Mouse (Mus musculus) heart, adult 11 months (tissue): ENCODE measurements around the gene Uhrf2.

Experiments
- DNase-seq: peaks from one replicate; pipeline ENCODE4 v3.0.0; 2022

The Uhrf2 gene

DNA sequence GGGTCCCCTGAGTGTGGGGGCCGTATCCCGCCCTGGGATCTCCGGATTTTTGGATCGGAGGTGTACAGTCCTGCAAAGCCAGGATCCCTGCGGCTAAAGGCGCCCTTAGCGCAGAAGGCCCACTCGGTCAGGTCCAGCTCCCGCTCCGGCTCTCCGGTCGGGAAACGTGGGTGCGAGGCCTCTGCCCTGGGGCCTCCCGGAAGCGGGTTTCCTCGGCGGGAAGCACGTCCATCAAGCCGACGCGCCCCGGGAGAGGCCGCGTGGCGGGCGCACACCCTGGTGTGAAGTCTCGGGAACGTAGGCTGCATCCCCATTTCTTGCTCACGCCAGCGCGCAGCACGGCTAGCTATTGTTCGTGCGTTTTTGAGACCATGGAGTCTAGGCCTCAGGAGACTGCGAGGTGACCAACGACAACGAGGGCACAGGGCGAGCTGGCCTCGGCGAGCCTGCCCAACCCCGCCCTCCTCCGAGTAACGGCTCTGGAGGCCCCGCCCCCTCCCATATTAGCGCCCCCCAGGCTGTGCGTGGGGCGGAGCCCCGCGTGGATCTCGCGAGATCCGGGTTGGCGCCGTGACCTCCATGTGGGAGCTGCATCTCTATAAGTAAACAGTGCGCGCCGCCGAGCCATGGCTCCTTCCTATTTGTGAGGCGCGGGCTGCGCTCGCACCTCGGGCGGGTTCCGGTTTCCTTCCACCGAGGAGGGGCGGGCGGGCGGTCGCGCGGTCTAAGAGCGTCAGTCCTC, at the start of gene Uhrf2:
Gene Uhrf2 (plus strand): TSS at position 620 of the 742 bp plus-strand sequence.
- DNase-seq = peak; percentile 100

DNA sequence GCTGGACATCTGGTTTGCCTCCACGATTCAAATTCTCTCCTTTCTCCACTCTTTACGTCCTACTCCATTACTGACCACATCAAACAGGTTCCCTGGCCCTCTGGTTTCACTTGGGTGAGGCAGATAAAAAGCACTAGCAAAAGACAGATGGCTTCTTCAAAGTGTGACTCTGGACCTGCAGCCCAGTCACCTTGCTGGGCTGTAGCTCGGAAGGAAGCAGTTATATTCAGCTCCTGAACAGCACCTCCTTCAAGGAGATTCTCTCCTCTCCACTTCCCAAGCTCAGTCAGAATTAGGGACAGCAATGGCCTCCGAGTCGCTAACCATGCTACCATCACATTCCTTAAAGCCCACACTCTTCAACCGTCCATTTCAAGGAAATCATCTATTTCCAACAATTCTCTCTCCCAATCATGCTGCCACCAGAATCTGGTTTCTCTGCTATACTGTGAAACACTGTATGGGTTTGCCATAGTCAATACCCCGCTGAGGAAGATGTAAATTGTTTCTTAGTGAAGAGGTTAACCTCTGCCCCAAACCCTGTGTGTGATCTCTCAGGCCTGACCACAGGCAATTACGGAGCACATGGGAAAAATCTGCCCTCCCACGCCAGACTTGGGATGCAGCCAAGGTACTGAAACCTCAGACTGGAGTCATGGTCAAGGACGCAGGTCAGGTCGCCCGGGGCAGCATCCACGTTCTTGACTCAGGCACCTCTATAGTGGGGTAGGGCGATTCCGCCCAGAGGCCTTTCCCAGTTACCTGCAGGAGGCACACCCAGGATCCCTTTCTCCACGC, 45.9 kb upstream of the Uhrf2 start:
- DNase-seq = peak; percentile 89

DNA sequence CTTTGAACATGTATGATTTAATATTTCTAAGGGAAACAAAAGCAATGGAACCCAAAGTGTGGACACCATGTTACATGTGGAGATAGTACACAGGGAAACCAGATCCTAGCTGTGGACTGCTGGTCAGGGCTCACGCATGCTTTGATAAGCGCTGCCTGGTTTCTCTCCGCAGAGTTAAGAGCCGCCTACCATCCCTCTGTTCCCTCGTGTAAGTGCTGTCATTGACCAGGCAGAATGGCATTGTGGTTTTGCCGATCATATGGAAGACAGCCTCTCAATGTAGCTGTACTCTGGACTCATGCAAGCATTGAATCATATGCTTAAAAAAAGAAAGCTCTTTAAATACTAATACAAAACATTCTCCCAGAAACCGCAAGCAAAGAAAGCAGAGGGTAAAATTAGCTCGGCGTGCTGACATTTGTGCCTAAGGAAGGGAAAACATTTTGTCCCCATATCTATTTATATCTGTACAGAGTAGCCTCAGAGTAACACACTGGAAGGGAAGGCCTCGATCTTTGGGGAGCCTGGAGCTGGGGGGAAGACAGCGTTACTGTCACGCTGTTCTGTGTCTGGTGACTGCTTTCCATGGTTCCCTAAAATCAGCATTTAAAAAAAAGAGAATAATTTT, 43.7 kb upstream of the Uhrf2 start:
- peak; percentile 84 for DNase-seq

DNA sequence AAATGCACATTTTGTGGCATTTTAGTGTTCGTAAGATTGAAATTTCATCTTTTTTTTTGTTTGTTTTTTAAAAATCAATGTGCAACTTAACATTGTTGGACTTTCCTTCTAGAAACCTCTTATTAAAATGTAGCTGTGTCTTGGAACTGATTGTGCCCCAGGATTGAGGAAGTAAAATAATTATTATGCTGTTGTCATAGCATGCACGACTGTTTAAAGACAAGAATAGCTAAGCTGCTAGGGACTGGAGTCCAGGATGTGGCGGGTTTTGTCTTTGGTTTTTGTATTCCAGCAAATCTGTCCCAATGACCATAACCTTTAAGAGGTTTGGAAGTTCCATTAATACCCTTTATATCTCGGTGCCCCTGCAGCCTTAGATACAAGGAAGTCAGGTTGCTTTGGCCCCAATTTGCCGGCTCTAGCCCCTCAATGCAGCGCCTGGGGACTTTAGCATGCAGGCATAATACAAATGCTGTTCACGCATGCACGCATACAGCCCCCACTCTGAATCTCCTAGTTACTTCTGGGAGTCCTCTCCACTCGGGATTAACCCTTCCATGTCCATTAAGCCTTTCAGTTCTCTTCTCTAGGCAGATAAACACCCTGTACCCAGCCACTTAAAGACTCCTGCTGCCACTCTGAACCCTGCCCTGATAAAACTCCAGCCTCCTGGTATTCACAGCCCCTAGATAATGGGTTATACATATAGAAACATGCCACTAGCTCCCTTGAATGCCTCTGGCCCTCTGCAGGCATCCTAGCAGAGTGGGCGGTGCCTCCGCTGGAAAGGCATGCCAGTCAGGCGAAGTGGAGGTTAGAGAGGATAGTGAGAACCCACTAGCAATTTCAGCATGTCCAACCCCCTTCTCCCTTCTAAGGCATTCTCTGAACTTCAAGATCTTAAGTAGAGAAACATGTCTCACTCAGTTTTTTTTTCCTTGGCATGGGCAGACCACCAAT, 29.6 kb upstream of the Uhrf2 start:
- DNase-seq = peak; percentile 72

DNA sequence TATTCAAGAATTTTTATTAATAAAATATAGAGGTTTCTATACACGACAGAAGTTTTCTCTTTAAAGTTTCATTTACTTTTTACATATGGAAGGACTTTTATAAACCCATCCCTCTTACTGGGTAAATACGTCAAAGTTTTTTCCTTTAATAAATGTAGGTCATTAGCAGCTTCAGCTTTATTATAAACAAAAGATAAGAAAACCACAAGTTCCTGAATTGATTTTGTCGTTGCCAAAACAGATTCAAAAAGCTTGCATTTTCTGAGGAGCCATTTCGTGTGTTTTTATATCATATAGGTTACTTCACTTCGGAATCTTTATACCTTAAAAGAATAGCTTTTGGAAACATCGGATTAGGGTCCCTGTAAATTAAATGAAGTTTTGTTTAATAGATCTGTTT, 28.8 kb upstream of the Uhrf2 start:
- DNase-seq = no peak

DNA sequence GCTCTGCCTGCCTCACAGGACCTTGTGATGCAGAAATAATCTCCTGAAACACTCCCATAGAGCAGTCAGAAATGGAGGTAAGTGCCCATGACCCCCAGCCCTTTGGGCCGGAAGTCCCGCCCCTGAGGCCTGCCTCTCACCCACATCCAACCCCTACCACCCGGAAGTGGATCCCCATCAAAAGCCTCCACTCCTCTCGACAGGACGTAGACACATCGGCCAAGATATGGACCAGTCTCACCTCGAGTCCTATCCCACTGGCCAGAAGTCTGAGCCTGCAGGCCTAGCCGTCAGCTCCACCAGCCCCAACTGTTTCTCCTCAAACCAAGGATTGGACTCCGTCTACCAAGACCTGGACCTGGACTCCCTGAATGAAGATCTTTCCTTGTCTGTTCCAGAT, 26.7 kb upstream of the Uhrf2 start, which contains the start of gene Trpd52l3:
Gene Trpd52l3 (plus strand): TSS at position 170 of the 400 bp plus-strand sequence.
- peak; percentile 88 for DNase-seq

DNA sequence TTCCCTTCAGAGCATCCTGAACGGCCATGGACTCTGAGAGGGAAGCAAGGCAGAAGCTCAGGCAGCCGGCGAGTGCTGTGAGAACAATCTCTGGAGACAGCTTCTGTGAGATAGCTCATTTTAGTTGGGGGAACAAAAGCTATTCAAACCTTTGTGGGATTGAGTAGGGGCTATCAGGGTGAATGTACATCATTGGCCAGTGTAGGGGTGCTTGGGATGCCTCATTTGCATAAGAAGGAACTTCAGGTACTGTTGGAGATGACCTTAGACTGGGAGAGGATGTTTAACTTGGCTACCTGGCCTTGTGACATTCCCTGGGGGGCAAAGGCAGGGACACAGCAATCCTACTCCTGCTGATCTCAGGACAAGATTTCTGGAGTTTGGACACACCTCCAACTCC, 23.9 kb upstream of the Uhrf2 start:
- peak; percentile 54 for DNase-seq

DNA sequence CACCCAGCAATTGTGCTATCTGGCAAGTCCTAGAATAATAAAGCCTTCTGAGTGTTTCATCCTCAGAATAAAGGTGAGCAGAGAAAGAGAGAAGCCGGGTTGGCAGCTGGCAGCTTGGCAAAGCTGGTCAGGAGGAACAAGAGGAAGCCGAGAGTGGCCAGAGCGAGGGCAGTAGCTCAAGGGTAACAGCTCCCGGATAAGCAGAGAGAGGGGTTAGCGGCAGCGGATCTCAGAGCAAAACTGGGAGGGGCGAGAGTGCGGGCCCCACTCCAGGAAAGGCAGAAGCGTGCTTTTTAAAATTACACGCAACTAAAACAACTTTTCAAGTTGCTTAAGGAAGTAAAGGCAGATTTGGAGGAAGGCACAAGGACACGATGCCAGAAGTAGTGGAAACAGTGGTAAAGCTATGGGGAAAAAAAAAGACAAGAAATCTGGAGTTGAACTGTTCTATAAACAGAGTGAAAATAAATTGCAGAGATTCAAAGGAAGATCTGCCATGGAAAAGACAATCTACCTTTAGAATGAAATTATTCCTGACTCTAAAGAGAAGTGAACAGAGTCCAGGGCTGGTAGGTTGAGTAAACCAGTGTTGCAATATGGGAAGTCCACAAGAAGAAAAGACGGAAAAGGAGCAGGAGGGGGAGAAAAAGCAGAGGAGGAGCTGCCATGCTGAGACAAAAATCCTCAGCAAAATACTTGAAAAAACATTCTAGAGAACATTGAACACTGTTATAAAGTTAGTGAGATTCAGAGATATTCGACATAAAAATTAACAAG, 19.6 kb upstream of the Uhrf2 start:
- peak; percentile 85 for DNase-seq

DNA sequence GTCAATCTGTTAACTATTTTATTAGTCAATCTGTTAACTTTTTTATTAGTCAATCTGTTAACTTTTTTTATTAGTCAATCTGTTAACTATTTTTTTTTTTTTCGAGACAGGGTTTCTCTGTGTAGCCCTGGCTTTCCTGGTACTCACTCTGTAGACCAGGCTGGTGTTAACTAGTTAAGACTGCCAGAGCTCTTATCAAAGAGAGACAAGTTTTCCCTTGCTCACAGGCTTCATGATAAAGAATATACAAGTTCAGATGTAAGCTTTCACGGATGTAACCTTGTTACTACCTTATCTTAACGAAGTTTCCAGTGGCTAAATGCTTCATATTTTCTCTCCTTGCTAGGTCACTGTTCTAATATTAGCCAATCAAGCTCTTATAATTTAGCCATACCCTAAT, 16.0 kb upstream of the Uhrf2 start:
- no peak for DNase-seq

DNA sequence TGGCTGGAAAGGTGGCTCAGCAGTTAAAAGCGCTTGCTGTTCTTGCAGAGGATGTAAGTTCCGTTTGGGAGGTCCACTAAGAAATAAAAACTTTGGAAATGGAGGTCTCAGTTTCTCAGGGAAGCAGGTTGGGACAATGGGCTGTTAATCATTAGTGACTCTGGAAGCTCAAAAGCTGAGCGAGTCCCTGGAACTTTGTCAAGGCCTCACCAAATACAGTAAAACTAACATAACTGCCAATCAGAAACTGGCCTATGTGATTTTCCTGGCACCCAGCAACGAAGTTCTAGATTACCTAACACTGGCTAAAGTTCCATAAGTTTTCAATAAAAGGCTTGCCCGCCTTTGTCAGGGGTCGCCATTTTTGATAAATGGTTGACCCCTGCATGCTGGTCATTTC, 14.2 kb upstream of the Uhrf2 start:
- peak; percentile 56 for DNase-seq

DNA sequence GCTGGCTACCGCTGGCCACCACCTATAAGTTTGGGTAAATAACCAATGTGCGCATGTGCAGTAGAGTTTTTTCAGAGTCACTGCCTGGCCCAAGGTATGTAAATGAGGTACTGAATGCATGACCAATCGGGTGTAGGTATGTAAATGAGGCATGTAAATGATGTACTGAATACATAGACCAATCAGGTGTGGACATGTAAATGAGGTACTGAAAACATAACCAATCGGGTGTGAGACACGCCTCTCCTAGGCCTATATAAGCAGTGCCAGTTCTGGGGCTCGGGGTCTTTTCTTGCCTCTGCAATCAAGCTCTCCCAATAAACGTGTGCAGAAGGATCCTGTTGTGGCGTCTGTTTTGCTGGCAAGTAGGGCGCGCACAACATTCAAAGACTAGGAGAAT, 6.9 kb upstream of the Uhrf2 start:
- peak; percentile 19 for DNase-seq

DNA sequence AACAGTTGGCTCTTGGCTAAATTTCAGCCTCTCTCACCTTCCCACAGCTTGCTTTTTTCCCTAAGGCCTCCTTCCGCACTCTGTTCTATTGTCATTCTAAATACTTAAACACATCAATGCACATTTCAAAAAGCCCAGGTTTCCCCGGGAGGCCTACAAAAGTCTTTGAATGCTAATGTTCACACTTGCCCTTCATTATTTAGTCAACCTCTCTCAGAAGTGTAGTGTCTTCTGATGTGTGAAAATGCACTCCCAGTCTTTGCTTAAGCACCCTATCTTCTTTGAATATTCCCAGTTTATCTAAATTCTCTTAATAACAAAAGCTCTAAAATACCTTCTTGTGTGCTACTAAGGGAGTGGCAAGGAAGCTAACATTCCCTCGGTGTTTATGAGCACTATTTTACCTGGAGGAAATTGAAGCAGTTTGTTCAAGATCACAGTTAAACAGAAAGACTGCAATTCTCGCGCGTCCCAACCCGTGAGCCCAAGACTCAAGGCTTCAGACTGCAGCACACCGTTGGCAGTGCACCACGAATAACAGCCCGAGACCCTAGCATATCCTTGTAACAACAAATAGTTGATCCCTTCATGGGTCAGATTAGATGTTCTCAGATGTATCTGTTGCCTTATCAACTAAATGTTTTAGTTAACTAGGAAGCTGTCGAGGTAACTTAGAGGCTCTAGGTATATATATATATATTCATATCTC, 1.2 kb upstream of the Uhrf2 start:
- no peak for DNase-seq

DNA sequence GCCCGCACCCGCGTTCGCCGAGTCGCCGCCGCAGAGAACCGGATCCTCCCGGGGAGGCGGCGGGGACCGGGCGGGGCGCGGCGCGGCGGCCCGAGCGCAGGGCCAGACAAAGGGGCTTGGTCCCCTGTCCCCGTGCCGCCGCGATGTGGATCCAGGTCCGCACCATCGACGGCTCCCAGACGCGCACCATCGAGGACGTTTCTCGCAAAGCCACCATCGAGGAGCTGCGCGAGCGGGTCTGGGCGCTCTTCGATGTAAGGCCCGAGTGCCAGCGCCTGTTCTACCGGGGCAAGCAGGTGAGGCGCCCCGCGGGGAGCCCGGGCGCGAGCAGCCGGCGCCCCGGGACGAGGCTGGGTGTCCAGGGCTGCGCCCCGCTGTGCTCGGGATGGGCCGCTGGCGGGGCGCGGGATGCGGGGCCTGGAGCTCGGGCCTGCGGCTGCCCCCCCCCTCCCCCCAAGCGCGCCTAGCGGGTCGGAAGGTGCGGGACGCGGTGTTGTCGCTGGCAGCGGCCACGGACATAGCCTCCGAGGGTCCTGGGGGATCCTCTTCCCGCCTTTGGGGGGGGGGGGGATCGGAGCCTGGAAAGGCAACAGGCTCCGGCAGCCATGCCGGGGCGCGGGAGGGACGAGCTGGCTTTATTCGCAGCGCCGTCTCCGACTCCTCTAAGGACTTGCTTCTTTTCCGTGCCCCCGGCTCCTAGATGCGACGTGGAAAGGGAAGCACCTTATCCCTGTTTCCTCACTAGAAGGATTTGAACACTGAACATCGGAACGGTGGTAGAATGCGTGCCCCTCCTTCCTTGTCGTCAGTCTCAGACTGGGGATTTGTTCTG, 539 bp downstream of the Uhrf2 start:
- DNase-seq = no peak

DNA sequence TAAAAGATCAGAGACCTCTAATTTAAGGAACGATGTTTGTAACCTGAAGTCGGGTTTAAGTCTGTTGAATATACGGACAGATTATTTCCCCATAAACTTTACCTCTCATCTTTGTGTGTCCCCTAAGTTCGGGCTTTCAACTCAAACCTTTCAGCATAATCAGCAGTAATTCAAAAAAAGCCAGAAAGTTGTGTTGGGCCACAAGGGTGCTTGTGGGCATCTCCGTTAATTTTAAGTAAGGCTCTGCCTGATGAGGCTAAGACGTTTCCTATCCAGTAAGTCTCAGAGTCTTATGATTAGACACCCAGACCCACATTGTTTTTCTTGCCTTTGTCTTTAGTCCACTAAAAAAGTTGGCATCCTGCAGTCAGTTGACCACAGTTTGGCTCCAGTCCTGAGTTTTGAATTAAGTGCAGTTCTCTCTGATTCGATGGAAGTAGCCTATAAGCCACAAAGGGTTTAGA, 1.2 kb downstream of the Uhrf2 start:
- peak; percentile 81 for DNase-seq

DNA sequence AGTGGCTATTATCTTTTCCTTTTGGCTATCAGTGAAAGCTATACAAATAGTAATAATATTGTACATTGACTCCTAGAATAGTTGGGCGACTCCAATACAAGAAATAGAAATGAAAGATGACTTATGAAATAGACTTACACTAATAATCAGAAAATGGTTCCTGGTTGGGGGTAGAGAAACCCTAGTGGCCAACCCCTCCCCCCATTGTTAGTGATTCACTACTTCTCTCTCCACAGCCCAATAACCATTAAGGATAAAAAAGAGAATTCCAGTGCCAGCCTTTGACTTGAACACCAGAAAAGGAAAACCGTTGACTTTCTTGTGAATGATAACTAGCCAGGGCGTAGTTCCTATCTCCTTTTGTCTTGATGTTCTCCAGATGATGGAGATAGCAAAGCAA, 1.9 kb downstream of the Uhrf2 start:
- no peak for DNase-seq

DNA sequence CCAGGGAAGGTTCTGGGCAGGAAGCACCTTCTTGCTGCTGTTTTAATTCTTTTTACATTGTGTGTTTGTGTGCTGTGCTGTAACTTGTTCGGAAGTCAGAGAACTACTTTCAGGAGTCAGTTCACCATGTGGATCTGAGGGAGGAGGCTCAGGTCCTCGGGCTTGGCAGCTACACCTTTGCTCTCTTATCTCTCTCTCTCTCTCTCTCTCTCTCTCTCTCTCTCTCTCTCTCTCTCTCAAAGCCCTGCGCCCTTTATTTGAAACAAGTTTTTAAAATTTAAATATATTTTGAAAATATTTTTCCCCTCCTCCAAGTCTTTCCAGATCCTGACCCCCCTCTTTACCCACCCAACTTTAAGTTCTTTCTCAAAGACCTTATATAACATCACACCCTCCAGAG, 5.0 kb downstream of the Uhrf2 start:
- no peak for DNase-seq

DNA sequence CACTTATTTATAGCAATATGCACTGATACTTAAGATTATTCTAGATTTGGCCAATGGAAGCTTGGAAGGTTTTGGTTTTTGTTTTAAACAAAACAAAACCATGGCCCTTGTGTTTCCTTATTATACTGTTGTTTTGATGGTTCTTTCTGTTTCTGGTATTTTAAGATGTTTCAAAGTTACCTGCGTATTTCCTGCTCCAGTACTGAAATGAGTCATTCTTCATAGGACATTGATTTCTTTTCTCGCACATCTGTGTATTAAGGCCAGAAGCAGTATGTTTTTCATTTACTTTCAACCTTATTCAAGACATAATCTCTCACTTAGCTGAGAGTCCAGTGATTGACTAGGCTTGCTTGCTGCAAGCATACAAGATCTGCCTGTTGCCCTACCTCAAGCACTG, 13.4 kb downstream of the Uhrf2 start:
- DNase-seq = no peak

DNA sequence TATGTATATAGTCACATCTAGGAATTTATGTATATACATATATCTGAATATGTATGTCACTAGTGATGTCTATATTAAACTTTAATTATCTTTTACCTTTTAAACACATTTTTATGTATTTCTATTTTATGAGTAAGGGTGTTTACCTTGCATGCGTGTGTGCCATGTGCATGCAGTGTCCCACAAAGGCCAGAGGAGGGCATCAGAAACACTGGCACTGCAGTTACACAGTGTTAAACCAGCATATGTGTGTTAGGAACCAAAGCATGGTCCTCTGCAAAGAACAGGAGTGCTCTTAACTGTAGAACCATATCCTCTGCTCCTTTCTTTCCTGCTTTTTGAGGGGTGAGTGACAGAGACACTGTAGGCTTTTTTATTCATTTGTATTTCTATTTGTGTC, 14.3 kb downstream of the Uhrf2 start:
- no peak for DNase-seq

DNA sequence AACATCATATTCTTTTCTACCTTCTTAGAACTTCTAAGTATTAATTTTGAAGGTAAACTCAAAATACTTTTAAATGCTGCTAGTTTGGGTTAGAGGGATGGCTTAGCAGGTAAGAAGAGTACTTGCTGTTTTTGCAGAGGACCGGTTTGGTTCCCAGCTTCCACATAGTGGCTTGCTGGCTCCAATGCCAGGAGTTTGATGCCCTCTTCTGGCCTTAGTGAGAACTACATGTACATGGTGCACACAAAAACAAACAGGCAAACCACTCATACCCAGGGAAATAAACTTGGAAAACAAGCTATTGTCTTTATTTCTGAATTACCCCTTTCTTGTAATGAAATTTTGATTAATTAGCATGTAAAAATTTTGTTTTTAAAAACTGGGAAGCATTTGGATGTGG, 15.5 kb downstream of the Uhrf2 start:
- no peak for DNase-seq

DNA sequence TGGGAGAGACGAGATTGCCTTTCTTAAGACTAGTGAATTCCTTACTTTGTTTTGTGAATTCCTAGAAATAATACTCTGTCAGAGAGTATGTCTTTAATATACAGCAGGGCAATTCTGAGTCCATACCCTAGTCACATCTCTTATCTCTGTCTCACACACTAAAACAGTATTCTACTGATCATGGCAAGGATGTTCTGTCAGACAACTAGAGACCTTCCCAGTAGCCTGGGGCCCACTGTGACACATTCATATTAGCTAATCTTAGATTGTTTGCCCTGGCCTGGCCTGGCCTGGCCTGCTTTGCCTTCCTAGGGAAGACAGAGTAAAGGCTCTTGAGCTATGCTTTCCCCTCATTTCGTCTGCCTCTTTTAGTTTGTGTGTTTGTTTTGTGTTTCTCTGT, 20.3 kb downstream of the Uhrf2 start:
- no peak for DNase-seq
